Mouse (Mus musculus) v-Abl transformed pro-B cells (cell line): ENCODE results near the gene 1700003E16Rik.

ENCODE experiments used
- in situ Hi-C, 2 experiments: fragments of 400-800 bp; cut with MboI; formaldehyde crosslinking; loops; one replicate each; pipeline ENCODE4 v1.15.1; 2025; ENCODE audit not compliant: unreplicated experiment in 2 of 2

The 1700003E16Rik gene

GRCm38 (mm10) chr6:83122961-83123360, 33.2 kb upstream of the 1700003E16Rik start:
- in situ Hi-C loops: loop anchor here in 1 of 2 experiments (5.0 kb wide), 1 partner anchor 384 kb away; the partner anchor contains the start of gene Dguok

GRCm38 (mm10) chr6:83124851-83125312, 31.3 kb upstream of the 1700003E16Rik start:
- in situ Hi-C loops: loop anchor here in 1 of 2 experiments (5.0 kb wide), 1 partner anchor 382 kb away; the partner anchor contains the start of gene Dguok

- in situ Hi-C loops: no loop called here
Observed at GRCm38 (mm10) chr6:83125331-83125730, 30.9 kb upstream of the 1700003E16Rik start, which contains the start of gene Ino80b. TSS of gene Ino80b (minus strand) at chr6:83125431.

GRCm38 (mm10) chr6:83127419-83127818, 28.8 kb upstream of the 1700003E16Rik start:
- in situ Hi-C loops: no loop called here

- in situ Hi-C loops: no loop called here
Observed at GRCm38 (mm10) chr6:83131469-83132034, 24.7 kb upstream of the 1700003E16Rik start.

GRCm38 (mm10) chr6:83132176-83132919, 23.9 kb upstream of the 1700003E16Rik start:
- in situ Hi-C loops: no loop called here

- in situ Hi-C loops: no loop called here
Observed at GRCm38 (mm10) chr6:83134226-83134625, 22.0 kb upstream of the 1700003E16Rik start.

GRCm38 (mm10) chr6:83134951-83135513, 21.2 kb upstream of the 1700003E16Rik start, which contains the start of gene Rtkn:
TSS of gene Rtkn (plus strand) at chr6:83135463.
- in situ Hi-C loops: no loop called here

- in situ Hi-C loops: no loop called here
Observed at GRCm38 (mm10) chr6:83135571-83136161, 20.5 kb upstream of the 1700003E16Rik start.

GRCm38 (mm10) chr6:83136291-83136880, 19.8 kb upstream of the 1700003E16Rik start:
- in situ Hi-C loops: no loop called here

- in situ Hi-C loops: no loop called here
Observed at GRCm38 (mm10) chr6:83136881-83137575, 19.2 kb upstream of the 1700003E16Rik start.

- in situ Hi-C loops: no loop called here
Observed at GRCm38 (mm10) chr6:83137576-83137950, 18.6 kb upstream of the 1700003E16Rik start.

- in situ Hi-C loops: no loop called here
Observed at GRCm38 (mm10) chr6:83138056-83138455, 18.1 kb upstream of the 1700003E16Rik start.

- in situ Hi-C loops: no loop called here
Observed at GRCm38 (mm10) chr6:83140044-83140443, 16.2 kb upstream of the 1700003E16Rik start.

GRCm38 (mm10) chr6:83141636-83142035, 14.6 kb upstream of the 1700003E16Rik start:
- in situ Hi-C loops: no loop called here

- in situ Hi-C loops: no loop called here
Observed at GRCm38 (mm10) chr6:83142211-83142731, 13.9 kb upstream of the 1700003E16Rik start.

GRCm38 (mm10) chr6:83142886-83143285, 13.3 kb upstream of the 1700003E16Rik start:
- in situ Hi-C loops: no loop called here

- in situ Hi-C loops: no loop called here
Observed at GRCm38 (mm10) chr6:83145209-83145608, 11.0 kb upstream of the 1700003E16Rik start.

- in situ Hi-C loops: no loop called here
Observed at GRCm38 (mm10) chr6:83145805-83146204, 10.4 kb upstream of the 1700003E16Rik start.

GRCm38 (mm10) chr6:83147280-83147679, 8.9 kb upstream of the 1700003E16Rik start:
- in situ Hi-C loops: no loop called here
